Mouse (Mus musculus) lung, postnatal 0 days (tissue): Measurements from ENCODE around the gene Cdk5rap2.

ENCODE experiments used
- CTCF ChIP-seq: IDR thresholded peaks from 2 replicates; pipeline ENCODE4 v1.5.1; 2016; ENCODE audit warnings: antibody characterized with exemption, mild to moderate bottlenecking
- EP300 ChIP-seq: IDR thresholded peaks from 2 replicates; pipeline ENCODE4 v1.6.1; 2016; ENCODE audit warnings: antibody characterized with exemption, mild to moderate bottlenecking, control low read depth

- no peak for TF ChIP-seq CTCF
- TF ChIP-seq EP300, result no peak
These were observed 36.5 kb upstream of the Cdk5rap2 start for GRCm38 (mm10) chr4:70446774-70447173.
